Mouse (Mus musculus): Measurements from ENCODE around the gene Gucy1a1.

GRCm38 (mm10) chr3:82051468-82051867 is 94.1 kb downstream of the Gucy1a1 start:
- no peak for TF ChIP-seq POLR2A (IDR thresholded peaks at IDR 0.05; ENCODE audit: borderline replicate concordance, control insufficient read depth, low read depth, low read length)
- TF ChIP-seq CTCF (IDR thresholded peaks at IDR 0.05; ENCODE audit: control insufficient read depth, insufficient read depth, low read length): no peak
